Mouse (Mus musculus) gastrocnemius, postnatal 10 days (tissue): ENCODE measurements around the gene Cebpb. TPM values are rescaled to one million over a fixed set of nuclear protein-coding genes. Genes with fewer than 3 reads are reported as not detected.
"Not testable (repeated sequence)": the region's sequence is repeated elsewhere in the genome, so short reads cannot be mapped to it uniquely, and the experiment has no call there.

Experiments
- DNase-seq: peaks from one replicate; pipeline ENCODE4 v3.0.0; 2021; ENCODE audit warnings: mixed read lengths
- long read RNA-seq, 2 experiments: library from polyadenylated mRNA; stranded (forward); transcript quantifications; one replicate each; pipeline ENCODE4 v2.0.0; 2021
- total RNA-seq, 2 experiments: library from RNA; stranded (reverse); gene quantifications; 2 replicates each; pipeline ENCODE4 v1.2.3; 2021

Gene Cebpb
- total RNA-seq = 10 to 100 TPM; 28.0 to 64.3 TPM
- long read RNA-seq, experiment 1, transcript Cebpb-201 (1 exons, 1,504 nt) = major isoform, 134 of 134 reads
- long read RNA-seq, experiment 1, partial matches to known transcripts = 0 of 134 reads
- long read RNA-seq, experiment 1, other reads (novel, unspliced or antisense) = 0 of 134 reads
- long read RNA-seq, experiment 2, transcript Cebpb-201 (1 exons, 1,504 nt) = major isoform, 362 of 362 reads
- long read RNA-seq, experiment 2, partial matches to known transcripts = 0 of 362 reads
- long read RNA-seq, experiment 2, other reads (novel, unspliced or antisense) = 0 of 362 reads

DNA sequence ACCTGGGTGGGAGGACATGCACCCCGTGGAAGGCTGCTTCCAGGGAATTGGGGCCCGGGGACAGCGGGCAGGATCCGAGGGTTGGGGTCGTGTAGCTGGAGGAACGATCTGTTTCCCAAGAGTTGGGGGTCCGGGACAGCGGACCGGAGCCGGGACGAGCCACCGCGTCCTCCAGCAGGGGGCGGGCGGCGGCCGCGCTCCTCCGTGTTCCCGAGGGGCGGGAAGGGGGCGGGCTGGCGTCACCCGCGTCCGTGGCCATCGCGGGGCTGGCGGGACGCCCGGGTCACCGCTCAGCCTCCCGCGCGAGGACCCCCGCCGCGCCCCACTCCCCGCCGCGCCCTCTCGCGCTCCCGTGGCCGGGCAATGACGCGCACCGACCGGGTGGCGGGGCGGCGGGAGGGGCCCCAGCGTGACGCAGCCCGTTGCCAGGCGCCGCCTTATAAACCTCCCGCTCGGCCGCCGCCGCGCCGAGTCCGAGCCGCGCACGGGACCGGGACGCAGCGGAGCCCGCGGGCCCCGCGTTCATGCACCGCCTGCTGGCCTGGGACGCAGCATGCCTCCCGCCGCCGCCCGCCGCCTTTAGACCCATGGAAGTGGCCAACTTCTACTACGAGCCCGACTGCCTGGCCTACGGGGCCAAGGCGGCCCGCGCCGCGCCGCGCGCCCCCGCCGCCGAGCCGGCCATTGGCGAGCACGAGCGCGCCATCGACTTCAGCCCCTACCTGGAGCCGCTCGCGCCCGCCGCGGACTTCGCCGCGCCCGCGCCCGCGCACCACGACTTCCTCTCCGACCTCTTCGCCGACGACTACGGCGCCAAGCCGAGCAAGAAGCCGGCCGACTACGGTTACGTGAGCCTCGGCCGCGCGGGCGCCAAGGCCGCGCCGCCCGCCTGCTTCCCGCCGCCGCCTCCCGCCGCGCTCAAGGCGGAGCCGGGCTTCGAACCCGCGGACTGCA lies at the start of gene Cebpb:
Gene Cebpb (plus strand): TSS at position 418 of the 954 bp plus-strand sequence.
- DNase-seq = peak; percentile 87

DNA sequence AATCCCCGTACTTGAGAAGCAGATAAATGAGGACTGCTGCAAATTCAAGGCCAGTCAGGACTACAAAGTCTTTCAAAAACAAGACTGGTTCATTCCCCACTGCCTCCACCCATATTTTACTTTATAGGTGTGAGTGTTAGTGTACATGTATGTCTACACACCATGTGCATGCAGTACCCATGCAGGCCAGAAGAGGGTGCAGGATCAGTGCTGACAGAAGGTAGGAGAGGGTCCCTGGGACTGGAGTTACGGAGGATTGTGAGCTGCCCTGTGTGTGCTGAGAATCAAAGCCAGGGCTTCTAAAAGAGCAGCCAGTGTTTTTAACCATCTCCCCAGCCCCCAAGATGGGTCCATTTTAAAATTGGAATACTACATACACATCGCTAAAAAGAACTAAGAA lies 48.4 kb upstream of the Cebpb start:
- peak; percentile 51 for DNase-seq

DNA sequence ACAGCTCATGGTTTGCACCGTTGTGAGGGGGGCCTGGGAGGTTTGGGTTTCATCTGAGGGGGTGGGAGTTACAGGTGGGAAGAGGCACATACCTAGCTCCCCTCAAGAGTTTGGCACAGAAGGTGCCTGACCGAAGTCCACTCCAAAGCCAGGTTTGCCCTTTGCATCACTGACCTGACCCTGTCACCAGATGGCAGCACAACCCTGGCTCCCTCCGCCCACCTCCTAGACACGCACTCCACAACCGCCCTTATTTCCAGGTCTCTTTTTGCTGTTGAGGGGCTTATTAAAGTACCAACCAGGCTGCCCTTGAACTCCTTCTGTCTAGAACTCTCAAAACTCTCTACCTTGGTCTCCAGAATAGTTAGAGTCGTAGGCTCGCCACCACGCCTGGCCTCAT lies 47.4 kb upstream of the Cebpb start:
- peak; percentile 55 for DNase-seq

DNA sequence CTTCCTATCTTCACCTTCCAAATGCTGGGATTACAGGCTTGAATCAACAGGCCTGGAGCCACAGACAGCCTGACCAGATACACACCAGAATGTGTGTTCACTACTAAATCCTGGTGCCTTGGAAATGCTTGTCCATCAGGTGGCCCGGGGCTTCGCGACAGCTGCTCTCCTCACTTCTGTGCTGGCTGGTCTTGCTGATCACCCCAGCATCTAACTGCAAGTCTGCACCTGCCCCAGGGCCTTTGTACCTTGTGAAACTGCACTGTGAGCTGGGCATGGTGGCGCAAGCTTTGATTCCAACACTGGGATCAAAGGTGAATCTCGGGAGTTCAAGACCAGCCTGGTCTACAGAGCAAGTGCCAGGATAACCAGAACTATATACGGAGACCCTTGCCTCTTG lies 46.6 kb upstream of the Cebpb start:
- no peak for DNase-seq

DNA sequence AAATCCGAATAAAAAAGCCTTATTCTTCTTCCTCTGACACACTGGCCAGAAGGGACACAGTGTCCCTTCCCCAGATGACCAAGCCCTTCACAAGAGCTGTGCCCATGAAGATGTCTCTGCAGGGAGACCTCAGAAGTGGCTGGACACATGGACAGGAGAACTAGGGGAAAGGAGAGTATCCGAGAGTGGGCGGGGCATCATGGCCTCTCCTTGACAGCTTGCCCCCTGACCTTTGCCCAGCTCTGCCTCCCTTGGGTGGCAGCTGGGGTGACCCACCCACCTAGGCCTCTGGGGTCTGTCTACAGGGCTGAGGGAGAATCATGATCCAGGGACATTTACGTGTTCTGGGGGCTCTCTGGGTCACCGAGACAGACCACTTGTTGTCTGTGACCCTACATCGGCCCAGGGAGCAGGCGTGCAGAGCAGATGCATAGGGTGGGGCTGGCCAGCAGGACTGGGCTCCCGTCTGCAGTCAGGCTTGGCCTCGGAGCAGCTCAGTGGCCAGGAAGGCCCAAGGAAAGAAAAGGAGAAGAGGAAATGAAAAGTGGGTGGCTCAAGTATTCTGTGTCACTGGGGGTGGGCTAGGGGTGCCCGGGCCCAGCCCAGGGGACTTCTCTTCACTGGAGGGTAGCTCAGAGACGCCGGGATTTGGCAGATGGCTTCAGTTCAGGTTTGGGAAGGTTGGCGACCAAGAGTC lies 45.2 kb upstream of the Cebpb start:
- not testable (repeated sequence) for DNase-seq

DNA sequence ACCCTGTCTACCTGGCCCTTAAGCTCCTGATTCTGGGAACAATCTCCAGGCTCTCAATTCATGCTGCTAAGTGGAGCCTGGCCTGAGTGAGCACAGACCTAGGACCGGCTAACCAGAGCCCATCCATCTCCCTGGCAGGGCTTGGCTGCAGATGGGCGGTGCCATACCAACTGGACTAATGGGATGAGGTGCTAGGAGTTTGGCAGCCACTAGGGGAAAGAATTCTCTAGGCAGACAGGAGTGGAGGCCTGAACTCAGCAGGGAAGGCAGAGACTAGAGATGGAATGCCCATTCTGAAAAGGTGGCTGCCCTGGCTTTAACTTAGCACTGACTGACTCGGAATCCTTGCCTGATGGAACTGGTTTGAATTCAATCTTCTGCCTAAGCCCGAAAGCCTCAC lies 42.3 kb upstream of the Cebpb start:
- no peak for DNase-seq

DNA sequence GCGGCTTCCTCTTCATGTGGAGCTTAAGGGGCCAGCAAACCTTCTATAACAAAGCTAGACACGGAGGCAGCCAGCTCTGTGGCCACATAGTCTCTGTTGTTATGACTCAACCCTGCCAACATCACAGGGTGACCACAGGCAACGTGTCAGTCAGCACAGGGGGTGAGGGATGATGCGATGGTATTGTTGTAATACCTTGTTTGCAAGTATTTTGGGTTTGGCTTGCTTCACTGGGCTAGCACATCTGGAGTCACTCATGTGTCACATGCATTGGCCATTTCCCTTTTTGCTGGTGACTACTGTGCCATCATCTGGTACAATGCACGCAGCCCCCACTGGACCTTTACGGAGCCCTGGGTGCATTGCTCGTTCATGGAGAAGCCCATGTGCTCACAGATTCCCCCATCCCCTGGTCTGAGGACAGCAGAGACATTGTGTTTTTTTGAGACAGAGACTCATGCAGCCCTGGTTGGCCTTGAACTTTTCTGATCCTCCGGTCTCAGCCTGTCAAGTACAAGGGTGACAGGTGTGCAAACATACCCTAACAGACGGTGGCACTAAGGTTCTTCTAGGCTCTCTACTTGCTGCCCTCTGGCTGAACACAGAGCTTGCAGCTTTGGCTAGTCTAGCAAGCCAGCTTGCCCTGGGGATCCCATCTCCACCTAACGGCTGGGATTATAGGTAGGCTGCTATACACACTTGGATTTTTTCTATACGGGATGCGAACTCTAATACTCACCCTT lies 39.3 kb upstream of the Cebpb start:
- DNase-seq = no peak

DNA sequence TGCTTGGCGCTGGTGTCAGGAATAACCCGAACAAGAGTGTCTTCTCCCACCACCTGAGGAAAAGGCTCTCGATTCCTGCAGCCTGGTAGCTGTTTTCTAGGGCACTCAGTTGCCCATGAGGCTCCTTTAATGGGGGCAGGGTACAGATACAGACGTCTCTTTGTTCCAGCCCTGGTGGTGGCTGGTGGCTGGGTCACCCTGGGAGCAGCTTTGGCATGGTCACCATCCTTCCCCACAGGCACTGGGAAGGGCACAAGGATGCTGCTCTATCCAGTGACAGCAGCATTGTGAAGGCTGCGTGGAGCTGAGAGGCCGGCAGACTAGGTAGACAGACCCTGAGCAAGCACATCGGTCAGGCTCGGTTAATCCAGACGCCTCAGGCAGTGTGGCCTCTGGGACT lies 37.1 kb upstream of the Cebpb start:
- DNase-seq = no peak

DNA sequence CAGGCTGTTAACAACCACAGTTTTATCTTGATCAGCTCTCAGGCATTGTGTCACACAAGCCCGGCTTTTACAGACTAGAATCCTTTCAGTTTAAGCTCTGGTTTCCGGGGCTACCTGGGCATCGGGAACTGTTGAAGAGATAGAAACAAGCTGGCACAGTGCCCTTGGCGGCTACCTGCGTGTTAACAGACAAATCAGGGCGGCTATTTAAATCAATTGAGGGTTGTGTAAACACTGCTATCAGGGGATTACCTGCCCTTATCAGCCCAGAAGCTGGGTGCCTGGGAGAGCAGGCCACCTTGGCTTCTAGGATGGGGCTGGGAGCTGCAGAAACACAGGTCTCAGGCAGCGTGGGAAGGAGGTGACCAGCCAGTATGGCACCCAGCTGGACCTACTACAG lies 36.0 kb upstream of the Cebpb start:
- no peak for DNase-seq

DNA sequence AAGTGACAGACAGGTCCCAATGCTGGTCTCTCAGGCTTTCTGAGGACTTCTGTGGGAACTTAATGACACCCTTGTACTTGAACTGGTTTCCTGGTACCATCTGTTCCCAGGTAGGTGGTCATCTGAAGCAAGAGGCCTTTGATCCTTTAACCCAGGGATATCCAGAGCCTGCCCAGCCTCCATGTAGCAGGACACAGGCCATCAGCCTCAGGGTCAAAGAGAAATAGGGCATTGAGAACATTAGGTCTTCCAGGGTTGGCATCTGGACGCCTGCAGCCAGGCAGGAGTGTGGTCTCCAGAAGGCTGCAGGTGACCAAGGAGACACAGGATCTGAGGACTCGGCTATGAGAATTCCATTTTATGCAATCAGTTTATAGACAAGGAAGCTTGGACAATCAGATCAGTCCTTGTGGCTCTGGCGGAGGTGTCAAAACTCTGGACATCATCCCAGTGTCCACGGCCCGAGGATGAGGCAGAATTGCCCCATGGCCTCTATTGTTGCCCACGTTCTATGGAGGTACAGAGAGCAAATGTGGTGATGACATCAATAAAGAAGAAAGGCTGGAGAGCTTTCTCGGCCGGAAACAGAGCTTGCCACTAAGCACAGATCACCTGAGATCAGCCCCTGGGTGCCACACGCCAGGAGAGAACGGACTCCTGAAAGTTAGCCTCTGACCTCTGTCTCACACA lies 33.7 kb upstream of the Cebpb start:
- DNase-seq = no peak

DNA sequence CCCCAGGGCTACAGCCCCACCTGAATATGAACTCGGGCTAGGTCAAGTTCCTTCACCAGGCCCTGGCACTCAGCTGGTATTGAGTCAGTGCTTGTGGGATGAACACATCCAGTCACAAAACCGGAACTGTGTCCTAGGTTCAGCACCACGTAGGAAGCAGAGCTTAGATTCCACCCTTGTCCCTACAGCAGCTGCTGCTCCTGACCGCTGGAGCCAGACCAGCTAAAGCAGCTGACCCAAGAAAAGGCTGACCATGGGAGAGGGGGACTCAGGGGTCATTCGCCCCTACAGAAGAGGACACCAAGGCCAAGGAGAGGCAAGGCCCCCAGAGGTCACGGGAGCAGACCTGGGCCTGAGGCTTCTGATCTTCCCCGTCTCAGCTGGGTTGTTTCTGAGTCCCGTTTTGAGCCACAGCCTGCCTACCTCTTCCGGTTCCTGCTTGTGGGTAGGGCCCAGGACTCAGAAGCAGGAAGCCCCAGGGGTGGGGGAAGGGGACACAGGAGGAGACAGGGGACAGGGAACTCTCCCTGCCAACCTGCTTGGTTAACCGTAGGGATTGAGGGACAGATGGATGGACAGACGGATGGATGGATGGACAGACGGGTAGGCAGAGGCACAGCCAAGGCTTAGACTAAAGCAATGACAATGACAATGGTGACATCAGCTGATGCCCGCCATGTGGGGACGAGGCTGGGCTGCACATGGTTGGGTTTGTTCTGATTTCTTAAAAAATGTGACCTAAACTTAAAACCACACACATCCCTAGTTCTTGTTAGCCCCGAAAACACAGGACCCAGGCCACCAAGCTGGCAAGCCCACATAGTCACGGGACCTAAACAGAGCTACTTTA lies 31.9 kb upstream of the Cebpb start:
- DNase-seq = no peak

DNA sequence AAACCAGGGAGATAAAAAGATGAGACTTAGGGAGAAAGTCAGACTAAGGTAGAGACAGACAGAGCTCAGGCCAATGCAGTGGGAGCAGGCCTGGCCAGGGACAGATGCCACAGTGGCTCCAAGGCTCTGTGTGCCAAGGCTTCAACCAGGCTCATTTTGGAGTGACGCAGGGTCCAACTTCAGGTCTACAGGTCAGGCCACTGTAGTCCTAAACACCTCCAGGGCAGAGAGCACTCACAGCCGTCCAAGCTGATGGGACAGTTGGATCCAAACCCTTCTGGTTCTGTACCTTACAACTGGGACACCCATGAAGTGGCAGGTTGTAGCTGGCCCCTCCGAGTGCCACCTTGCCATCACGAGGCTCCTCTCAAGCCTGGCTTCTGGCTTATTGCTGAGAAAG lies 30.7 kb upstream of the Cebpb start:
- DNase-seq = no peak

DNA sequence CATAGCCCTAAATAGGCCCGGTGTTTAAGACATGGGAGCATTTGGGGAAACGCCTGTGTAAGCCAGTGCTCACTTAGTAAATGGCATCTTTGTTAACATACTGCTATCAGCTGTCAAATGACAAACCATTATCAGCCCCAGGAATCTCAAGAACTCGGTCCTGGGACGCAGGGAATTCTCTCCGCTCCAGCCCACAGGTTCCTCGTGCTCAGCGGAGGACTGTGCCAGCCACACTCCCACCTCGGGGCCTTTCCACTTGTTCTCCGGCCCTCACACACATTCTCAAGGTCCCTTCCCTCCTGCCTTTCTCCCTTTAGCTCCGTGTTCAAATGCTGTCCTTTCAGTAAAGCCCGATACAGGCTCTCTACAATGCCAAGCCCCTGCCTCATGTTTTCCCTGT lies 30.0 kb upstream of the Cebpb start:
- no peak for DNase-seq

DNA sequence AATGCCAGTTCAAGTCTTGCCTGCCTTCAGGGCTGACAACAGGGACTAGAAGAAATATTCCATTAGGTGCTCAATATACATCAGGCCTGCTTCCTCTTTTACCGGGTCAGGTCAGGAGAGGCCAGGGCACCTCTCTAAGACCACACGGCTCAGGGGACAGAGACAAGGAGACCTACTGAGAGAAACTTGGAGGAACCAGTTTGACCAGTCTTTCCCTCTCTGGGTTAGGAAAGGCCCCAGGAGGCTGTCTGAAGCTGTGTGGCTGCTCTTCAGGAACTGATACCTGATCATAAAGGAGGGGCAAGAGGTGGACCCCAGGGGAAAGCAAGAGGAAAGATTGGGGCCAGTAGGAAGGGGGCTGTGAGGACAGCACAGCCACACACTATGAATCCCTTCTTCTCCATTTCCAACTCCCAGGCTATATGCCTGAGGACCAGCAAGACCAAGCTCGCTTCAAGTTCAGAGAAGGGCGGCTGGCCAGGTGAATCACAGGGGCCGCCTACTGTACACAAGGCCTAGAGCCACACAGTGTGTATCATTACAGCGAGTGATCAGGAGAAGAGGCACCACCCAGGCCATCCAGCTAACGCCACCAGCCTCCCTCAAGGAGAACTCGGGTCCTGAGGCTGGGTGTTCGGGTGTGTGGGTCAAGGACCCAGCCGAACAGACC lies 29.4 kb upstream of the Cebpb start:
- no peak for DNase-seq

DNA sequence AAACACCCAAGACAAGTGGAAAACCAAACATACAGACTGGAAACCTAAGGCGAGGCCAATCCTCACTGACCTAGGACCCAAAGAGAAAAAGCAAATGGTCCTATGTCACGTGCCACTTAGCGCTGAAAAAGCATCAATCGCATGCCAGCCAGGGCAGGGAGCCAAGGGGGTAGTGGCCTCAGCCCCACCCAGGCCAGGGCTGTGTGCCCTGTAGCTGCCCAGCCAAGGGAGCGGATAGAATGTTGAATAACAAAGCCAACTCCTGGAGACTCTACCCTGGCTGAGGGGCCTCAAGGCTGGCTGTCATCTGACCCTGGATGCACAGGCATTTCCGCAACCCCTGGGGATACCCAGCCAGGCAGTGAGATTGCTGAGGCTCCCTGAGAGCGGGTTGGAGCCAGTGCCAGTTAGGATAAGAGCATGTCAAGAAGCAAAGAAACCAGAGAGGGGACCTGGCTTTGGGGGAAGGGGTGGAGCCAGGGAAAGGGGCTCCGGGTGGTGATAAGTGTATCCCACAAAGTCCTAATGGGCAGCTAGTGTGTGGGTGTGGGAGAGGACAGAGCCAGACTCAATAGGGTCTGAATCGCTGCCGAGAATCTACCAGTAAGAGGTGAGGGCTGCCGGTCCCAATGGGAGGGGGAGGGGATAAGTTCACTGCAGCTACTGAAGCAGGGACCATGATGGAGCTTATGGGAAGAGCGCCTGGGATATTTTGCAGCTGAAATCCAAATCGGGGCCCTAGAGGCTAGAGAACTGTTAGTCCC lies 28.7 kb upstream of the Cebpb start:
- peak; percentile 71 for DNase-seq

DNA sequence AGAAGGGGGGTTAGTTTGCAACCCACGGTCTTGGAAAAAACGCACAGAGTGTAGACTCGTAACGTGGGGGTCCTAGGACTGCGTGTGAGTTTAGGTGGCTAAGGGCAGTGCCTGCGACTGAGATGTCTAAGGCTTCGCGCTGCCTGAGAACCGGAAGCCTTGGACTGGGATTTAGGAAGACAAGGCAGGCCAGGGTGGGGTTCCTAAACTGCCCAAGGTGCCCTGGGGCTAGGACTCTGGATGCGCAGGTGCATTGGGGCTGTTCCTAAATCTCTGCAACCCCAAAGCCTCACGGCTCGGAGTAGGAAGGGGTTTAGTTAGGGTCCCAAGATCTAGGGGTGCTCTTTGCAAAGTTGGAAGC lies 28.1 kb upstream of the Cebpb start:
- DNase-seq = no peak

DNA sequence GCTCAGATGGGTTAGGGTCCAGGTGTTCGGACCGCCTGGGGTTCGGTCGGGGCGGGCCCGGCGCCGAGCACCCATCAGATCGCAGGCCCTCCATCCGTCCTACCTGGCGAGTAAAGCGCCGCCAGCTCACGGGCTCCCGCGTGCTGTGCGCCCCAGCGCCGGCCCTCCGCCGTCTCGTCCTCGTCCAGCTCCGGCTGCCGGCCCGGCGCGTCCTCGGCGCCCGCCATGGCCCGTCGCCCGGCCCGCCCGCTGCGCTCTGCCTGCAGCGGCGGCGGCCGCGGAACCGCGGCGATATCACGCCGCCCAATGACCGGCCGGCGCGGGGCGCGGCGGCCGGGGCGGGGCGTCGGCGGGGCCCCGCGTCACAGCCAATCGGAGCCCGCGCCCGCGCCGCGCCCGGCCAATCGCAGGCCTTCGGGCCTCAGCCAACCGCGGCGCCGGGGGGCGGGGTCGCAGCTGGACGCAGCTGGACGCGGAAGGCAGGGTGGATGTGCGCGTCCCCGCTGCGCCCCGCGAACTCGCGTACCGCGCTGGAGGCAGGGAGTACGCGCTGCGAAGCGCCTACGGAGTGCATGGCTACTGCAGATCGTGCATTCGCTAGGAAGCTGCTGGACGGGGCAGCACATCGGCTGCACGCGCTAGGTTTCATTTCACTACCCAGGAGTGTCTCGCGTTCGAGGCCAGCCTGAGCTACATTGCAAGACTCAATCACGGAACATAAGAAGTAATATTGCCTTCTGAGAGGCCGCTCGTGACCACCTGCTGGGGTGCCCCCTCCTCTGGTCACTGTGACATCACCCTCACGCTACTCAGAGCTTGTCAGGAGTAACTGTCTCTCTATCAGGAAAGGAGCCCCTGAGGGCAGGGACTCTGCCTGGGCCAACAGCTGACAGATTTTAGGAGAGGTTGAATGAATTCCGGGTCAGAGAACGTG lies 27.2 kb upstream of the Cebpb start, which contains the start of gene Gm20431:
Gene Gm20431 (minus strand): TSS at position 227 of the 934 bp plus-strand sequence.
- peak; percentile 98 for DNase-seq

DNA sequence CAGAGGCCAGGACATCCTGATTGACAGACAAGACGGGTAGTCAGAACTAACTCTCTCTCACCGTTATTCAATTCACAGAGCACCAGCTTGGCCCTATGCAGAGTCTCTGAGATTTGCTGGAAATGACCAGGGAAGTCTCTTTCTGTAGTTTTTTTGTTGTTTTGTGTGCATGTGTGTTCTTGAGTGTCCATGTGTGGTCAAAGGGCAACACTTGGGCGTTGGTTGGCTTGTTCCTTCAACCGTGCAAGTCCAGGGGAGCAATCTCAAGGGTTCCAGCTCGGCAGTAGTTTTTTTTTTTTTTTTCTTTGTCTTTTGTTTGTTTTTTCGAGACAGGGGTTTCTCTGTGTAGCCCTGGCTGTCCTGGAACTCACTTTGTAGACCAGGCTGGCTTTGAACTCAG lies 26.0 kb upstream of the Cebpb start:
- no peak for DNase-seq
